Mouse (Mus musculus) CD4-positive, CD25-positive, alpha-beta regulatory T cell (primary cell): ENCODE results near the gene Bscl2. TPM values are rescaled to one million over a fixed set of nuclear protein-coding genes. Genes with fewer than 3 reads are reported as not detected.

Experiments
- polyA plus RNA-seq: library from polyadenylated mRNA; unstranded; fragments of 100-300 nt; shearing (Covaris generic); gene quantifications from one replicate; pipeline ENCODE4 v1.2.1, GENCODE M21; 2017

The Bscl2 gene
- polyA plus RNA-seq, 1 experiment from 2014 or later, result 86.8 TPM

Other genes starting within 250 kb of the Bscl2 start
- not detected for gene Slc22a8, start 246.2 kb upstream of the Bscl2 start, polyA plus RNA-seq
- gene Slc22a6, start 219.4 kb upstream of the Bscl2 start, polyA plus RNA-seq, result not detected
- not detected for gene Chrm1, start 173.7 kb upstream of the Bscl2 start, polyA plus RNA-seq
- 136 TPM for gene Slc3a2, start 114.1 kb upstream of the Bscl2 start, polyA plus RNA-seq
- gene Wdr74, start 101.6 kb upstream of the Bscl2 start, polyA plus RNA-seq, result 83.3 TPM
- gene 1700092M07Rik, start 96.7 kb upstream of the Bscl2 start, polyA plus RNA-seq, result 1.5 TPM
- gene Stx5a, start 96.1 kb upstream of the Bscl2 start, polyA plus RNA-seq, result 164 TPM
- 263 TPM for gene Nxf1, start 80.4 kb upstream of the Bscl2 start, polyA plus RNA-seq
- 104 TPM for gene Tmem223, start 66.5 kb upstream of the Bscl2 start, polyA plus RNA-seq
- 161 TPM for gene Tmem179b, start 63.0 kb upstream of the Bscl2 start, polyA plus RNA-seq
- gene Taf6l, start 51.0 kb upstream of the Bscl2 start, polyA plus RNA-seq, result 18.0 TPM
- gene Polr2g, start 38.9 kb upstream of the Bscl2 start, polyA plus RNA-seq, result 150 TPM
- 1.6 TPM for gene Zbtb3, start 34.9 kb upstream of the Bscl2 start, polyA plus RNA-seq
- gene Ttc9c, start 18.1 kb upstream of the Bscl2 start, polyA plus RNA-seq, result 39.7 TPM
- gene Hnrnpul2, start 17.5 kb upstream of the Bscl2 start, polyA plus RNA-seq, result 13.3 TPM
- 1.7 TPM for gene AC129217.1, start 7.7 kb upstream of the Bscl2 start, polyA plus RNA-seq
- gene Gng3, start 1.7 kb downstream of the Bscl2 start, polyA plus RNA-seq, result 0.13 TPM
- gene Lrrn4cl, start 13.3 kb downstream of the Bscl2 start, polyA plus RNA-seq, result 0.12 TPM
- 169 TPM for gene Ubxn1, start 34.0 kb downstream of the Bscl2 start, polyA plus RNA-seq
- 77.7 TPM for gene Uqcc3, start 43.5 kb downstream of the Bscl2 start, polyA plus RNA-seq
- gene Lbhd1, start 46.3 kb downstream of the Bscl2 start, polyA plus RNA-seq, result 85.0 TPM
- not detected for gene Gm49403, start 46.5 kb downstream of the Bscl2 start, polyA plus RNA-seq
- 54.2 TPM for gene 1810009A15Rik, start 51.4 kb downstream of the Bscl2 start, polyA plus RNA-seq
- gene Gm49416, start 51.5 kb downstream of the Bscl2 start, polyA plus RNA-seq, result not detected
- gene Ints5, start 55.5 kb downstream of the Bscl2 start, polyA plus RNA-seq, result 36.7 TPM
- 119 TPM for gene Ganab, start 60.6 kb downstream of the Bscl2 start, polyA plus RNA-seq
- 57.2 TPM for gene B3gat3, start 82.9 kb downstream of the Bscl2 start, polyA plus RNA-seq
- 7.8 TPM for gene Rom1, start 91.9 kb downstream of the Bscl2 start, polyA plus RNA-seq
- gene Eml3, start 92.1 kb downstream of the Bscl2 start, polyA plus RNA-seq, result 86.7 TPM
- 250 TPM for gene Mta2, start 104.4 kb downstream of the Bscl2 start, polyA plus RNA-seq
- gene Tut1, start 116.4 kb downstream of the Bscl2 start, polyA plus RNA-seq, result 38.1 TPM
- gene Eef1g, start 129.6 kb downstream of the Bscl2 start, polyA plus RNA-seq, result 294 TPM
- gene Ahnak, start 151.8 kb downstream of the Bscl2 start, polyA plus RNA-seq, result 46.1 TPM